Mouse (Mus musculus) ovary, adult 18-20 months (tissue): ENCODE measurements around the gene Nfatc2.

ENCODE experiments used
- DNase-seq: peaks from one replicate; pipeline ENCODE4 v3.0.0; 2022; ENCODE audit warnings: low spot score, mixed read lengths

Nfatc2 gene

GRCm38 (mm10) chr2:168438981-168439452, 162.4 kb downstream of the Nfatc2 start:
- DNase-seq: no peak

GRCm38 (mm10) chr2:168434187-168434586, 167.3 kb downstream of the Nfatc2 start:
- DNase-seq: no peak

- no peak for DNase-seq
These were observed 168.1 kb downstream of the Nfatc2 start for GRCm38 (mm10) chr2:168433392-168433791.

GRCm38 (mm10) chr2:168432394-168432793, 169.1 kb downstream of the Nfatc2 start:
- no peak for DNase-seq

GRCm38 (mm10) chr2:168429598-168429997, 171.9 kb downstream of the Nfatc2 start:
- no peak for DNase-seq

- DNase-seq: no peak
These were observed 173.0 kb downstream of the Nfatc2 start for GRCm38 (mm10) chr2:168428375-168428901.
